Mouse (Mus musculus) heart, embryonic 10.5 days (tissue): ENCODE data around the gene Adtrp. TPM values are rescaled to one million over a fixed set of nuclear protein-coding genes. Genes with fewer than 3 reads are reported as not detected.

Source experiments
- DNase-seq: peaks from one replicate; pipeline ENCODE4 v3.0.0-alpha.2; 2017; ENCODE audit warnings: low spot score
- H3K27ac ChIP-seq: fragments of 300-500 bp; sonication (generic); 2 replicates; pipeline ENCODE4 v1.5.1; 2016; ENCODE audit warnings: mild to moderate bottlenecking
- H3K27me3 ChIP-seq: fragments of 300-500 bp; sonication (generic); 2 replicates; pipeline ENCODE4 v1.6.1; 2016; ENCODE audit warnings: mild to moderate bottlenecking; ENCODE audit not compliant: poor library complexity, insufficient read depth, severe bottlenecking
- H3K36me3 ChIP-seq: fragments of 300-500 bp; sonication (generic); 2 replicates; pipeline ENCODE4 v1.6.1; 2016; ENCODE audit warnings: mild to moderate bottlenecking, moderate library complexity
- H3K4me1 ChIP-seq: fragments of 300-500 bp; sonication (generic); 2 replicates; pipeline ENCODE4 v1.6.1; 2016; ENCODE audit warnings: mild to moderate bottlenecking
- H3K4me3 ChIP-seq: fragments of 300-500 bp; sonication (generic); 2 replicates; pipeline ENCODE4 v1.5.1; 2016; ENCODE audit warnings: mild to moderate bottlenecking, moderate library complexity
- H3K9me3 ChIP-seq: fragments of 300-500 bp; sonication (generic); 2 replicates; pipeline ENCODE4 v1.6.1; 2016; ENCODE audit warnings: mild to moderate bottlenecking, moderate library complexity
- WGBS: fragments of 180-500 bp; shearing (Covaris S2); methylation state at CpG from one replicate; pipeline ENCODE4 v1.1.7; 2016; 5-methylcytosine and 5-hydroxymethylcytosine counted together
- polyA plus RNA-seq: library from polyadenylated mRNA; unstranded; fragments of >200 nt; fragmentation: Nextera tagmentation; extraction: Ambion mirVana; gene quantifications from 2 replicates; pipeline ENCODE4 v1.2.1, GENCODE M21; 2016

The Adtrp gene
- polyA plus RNA-seq, 1 experiment from 2014 or later: 0.60 TPM

DNA sequence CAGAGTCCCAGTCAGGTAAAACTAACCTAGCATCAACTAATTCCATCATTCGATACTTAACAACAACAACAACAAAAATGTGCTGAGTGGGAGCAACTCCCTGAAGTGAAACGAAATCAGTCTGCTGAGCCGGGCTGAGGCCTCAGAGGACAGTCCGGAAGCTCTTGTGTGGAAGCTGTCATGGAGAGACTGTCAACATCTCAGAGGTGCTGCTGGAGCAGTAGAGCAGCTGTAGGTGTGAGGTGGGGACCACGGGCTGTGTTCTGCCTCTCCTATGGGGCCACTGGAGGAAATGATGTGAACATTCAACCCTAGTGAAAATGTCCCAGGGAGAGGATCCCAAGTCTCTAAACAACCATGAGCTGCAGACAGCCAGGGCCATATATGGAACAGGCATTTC, 94.4 kb downstream of the Adtrp start:
- H3K9me3 ChIP-seq: no peaks in the 10 kb centered on the region
- WGBS: 38% methylated on average over 5 of the region's 5 CpGs
- no peaks in the 10 kb centered on the region for H3K36me3 ChIP-seq
- peak overlapping the region; percentile 16; the same call in 1 of the 2 replicates for H3K27ac ChIP-seq
- H3K4me1 ChIP-seq: peaks cover 26% of the 10 kb centered on the region
- no peak overlapping the region for H3K4me3 ChIP-seq
- peak; percentile 80 for DNase-seq
- no peaks in the 10 kb centered on the region for H3K27me3 ChIP-seq

DNA sequence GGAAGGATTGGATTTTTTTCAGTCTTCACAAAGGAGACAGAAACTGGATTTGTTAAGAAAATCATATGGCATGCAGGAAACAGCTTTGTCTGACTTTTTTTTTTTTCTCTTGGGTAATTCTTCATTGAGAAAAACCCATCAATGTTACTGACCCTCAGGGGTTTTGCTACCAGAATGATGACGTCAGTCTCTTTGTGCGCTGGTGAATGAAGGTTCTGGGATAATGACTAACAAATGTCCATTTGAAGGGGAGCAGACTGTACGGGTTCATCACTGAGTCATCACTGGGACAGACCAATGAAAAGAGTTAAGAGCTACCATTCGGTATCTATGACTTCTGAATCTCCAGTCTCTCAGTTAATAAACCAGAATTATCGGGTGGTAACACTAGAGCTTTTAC, 97.0 kb downstream of the Adtrp start:
- no peak for DNase-seq
- no peak overlapping the region for H3K4me3 ChIP-seq
- WGBS: 74% methylated on average over 5 of the region's 5 CpGs
- no peaks in the 10 kb centered on the region for H3K9me3 ChIP-seq
- H3K27ac ChIP-seq: no peak overlapping the region
- no peaks in the 10 kb centered on the region for H3K36me3 ChIP-seq
- peaks cover 27% of the 10 kb centered on the region for H3K4me1 ChIP-seq
- H3K27me3 ChIP-seq: no peaks in the 10 kb centered on the region

DNA sequence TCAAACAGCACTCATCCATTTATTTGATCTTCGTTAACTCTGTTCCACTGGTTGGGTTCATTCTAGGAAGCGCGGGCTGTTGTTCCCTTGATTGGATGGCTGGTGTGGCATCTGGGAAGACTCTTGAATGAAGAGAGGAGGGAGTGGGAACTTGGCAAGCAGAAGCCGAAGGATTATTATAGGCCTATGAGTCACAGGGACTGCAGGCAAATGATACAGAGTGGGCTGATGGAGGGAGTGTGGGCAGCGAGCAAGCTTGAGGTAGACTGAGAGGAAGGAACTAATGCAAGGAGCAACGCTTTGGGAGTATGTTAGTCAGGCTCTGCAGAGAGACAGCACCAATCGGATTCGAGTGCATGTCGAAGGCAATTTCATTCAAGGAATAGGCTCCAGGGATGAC, 98.6 kb downstream of the Adtrp start:
- peak overlapping the region; percentile 78; the same call in 1 of the 2 replicates for H3K27ac ChIP-seq
- WGBS: 57% methylated on average over 9 of the region's 9 CpGs

DNA sequence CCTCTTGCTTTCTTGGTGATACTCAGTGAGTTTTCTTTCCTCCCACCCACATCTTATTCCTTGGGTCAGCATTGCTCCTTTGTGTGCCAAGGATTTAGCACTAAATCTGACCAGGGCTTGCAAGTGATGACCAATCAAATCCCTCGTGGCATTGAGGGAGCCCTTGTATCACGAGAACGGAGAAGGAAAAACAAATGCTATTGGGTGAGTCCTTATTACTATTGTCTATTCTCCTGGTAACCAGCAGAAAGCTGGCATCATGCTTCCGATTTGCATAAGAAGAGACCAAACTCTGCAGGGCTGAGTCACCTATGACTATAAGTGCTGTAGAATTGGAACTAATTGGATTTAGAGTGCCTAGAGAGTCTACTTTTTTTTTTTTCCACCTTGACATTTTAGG, 99.8 kb downstream of the Adtrp start:
- H3K36me3 ChIP-seq: no peaks in the 10 kb centered on the region
- peaks cover 18% of the 10 kb centered on the region for H3K4me1 ChIP-seq
- H3K4me3 ChIP-seq: no peak overlapping the region
- H3K9me3 ChIP-seq: no peaks in the 10 kb centered on the region
- H3K27ac ChIP-seq: no peak overlapping the region
- WGBS: 86% methylated on average over 4 of the region's 4 CpGs
- DNase-seq: no peak
- no peaks in the 10 kb centered on the region for H3K27me3 ChIP-seq

More for the DNA sequence above, 98.6 kb downstream of the Adtrp start:
- H3K9me3 ChIP-seq: no peaks in the 10 kb centered on the region
- H3K4me1 ChIP-seq: peaks cover 26% of the 10 kb centered on the region
- no peaks in the 10 kb centered on the region for H3K27me3 ChIP-seq
- H3K4me3 ChIP-seq: no peak overlapping the region
- H3K36me3 ChIP-seq: no peaks in the 10 kb centered on the region
- no peak for DNase-seq

DNA sequence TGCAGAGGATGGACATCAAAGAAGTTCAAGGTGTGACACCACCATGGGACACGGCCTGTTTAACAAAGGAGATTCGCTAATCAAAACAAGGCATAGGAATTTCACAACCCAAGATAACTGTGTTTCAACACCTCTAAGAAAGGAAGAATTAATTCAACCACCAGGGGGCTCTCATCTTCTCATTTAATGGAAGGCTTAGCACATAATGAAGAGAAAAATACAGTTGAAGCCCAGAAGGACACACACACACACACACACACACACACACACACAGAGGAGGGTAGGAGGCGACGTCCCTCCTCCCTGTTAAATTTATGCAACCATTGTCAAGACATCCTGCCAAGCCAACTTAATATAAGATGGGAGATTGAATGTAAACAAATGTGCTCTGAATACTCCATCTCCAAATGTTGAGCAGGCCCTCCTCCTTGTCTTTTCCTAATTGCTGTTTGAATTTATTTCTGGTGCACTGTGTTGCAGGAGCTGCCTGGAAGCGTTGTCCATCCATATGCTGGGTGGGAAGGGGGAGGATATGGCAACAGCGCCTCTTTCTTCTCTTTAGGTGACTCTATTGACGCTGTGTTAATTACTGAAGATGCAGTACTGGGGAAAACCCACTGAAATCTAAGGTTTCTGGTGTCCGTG, 100.4 kb downstream of the Adtrp start:
- H3K4me1 ChIP-seq: peaks cover 15% of the 10 kb centered on the region
- 52% methylated on average over 8 of the region's 8 CpGs for WGBS
- H3K4me3 ChIP-seq: no peak overlapping the region
- H3K9me3 ChIP-seq: no peaks in the 10 kb centered on the region
- H3K36me3 ChIP-seq: no peaks in the 10 kb centered on the region
- no peaks in the 10 kb centered on the region for H3K27me3 ChIP-seq
- no peak overlapping the region for H3K27ac ChIP-seq
- no peak for DNase-seq

DNA sequence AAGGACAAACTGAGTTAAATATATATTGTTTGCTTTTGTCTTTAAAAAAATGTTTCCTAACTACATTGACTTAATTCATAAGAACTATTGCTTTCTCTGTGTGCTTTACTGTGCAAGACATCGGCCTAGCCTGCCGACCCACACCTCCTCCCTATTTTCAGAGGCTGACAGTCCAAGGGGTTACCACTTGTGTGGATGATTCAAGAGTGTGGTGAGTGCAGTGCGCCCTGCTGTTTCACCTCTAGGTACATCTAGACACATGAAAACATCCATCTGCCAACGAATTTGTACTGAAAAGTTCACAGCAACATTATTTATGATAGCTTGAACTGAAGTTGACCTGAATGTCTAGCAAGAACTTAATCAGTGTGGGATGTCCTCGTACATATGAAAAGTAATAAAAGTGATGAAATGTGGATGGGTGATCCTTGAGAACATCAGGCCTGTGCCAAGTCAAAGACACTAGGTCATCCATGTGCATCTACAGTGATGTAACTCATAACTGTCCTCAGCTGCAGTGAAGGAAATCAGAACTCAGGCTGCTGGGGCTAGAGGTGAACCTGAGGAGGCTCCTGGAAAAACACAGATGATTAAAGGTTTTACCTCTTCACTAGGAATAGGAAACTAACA, 106.9 kb downstream of the Adtrp start:
- H3K4me3 ChIP-seq: no peak overlapping the region
- H3K9me3 ChIP-seq: no peaks in the 10 kb centered on the region
- H3K27ac ChIP-seq: no peak overlapping the region
- H3K4me1 ChIP-seq: peaks cover 15% of the 10 kb centered on the region
- no peaks in the 10 kb centered on the region for H3K36me3 ChIP-seq
- no peak for DNase-seq
- no peaks in the 10 kb centered on the region for H3K27me3 ChIP-seq
- WGBS: 71% methylated on average over 5 of the region's 5 CpGs

DNA sequence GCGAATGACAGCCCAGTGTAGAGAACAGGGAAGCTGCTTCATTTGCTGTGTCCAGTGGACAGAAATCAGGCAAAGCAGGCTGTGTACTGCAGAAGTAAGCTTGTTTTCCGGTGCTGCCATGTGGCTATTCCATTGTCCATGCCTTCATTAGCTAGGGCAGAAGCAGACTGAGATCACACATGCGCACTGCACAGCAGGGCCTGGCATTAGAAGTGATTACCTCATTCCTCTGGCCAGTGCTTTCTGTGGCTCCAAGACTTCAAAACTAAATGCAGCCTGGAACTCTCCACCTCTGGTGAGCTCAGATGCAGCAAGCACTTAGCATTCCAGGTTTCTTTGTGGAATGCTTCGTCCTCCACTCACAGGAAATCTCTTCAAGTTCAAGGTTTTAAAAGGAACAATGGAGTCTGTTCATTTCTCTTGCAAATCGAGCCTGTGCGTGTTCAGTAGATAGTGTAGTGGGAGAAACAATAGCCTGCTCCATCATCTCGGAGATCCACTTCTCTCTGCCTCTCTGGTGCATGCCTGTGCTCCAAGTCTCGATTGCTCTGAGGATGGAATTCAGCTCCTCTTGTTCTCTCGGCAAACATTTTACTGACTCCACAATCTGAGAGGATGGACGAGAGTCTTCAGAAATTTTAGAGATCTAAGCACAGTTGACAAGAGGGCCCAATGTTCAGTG, 109.7 kb downstream of the Adtrp start:
- WGBS: 39% methylated on average over 10 of the region's 10 CpGs
- Histone ChIP-seq H3K36me3 (no peaks in the 10 kb centered on the region), H3K27ac (peak overlapping the region; percentile 66), H3K27me3 (no peaks in the 10 kb centered on the region), H3K9me3 (no peaks in the 10 kb centered on the region), H3K4me3 (no peak overlapping the region), H3K4me1 (peaks cover 16% of the 10 kb centered on the region)
- DNase-seq: peak; percentile 77

DNA sequence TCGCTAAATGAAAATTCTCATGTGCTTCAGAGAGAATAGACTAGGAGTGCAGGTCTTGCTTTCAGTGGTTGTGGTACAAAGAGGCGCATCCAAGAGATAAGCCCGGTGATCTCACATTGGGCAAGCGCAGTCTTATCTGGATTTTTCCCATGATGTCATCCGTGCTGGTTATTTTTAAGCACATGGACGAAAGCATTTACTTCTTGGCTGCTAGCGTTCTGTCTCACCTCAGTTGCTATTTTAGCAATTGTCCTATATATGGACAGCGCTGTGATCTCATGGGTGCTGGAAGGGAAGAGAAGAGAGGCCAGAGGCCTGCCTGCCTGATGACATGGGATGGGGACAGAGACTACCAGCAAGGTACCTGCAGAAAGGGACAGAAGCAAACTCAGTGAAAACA, 117.8 kb downstream of the Adtrp start:
- no peak overlapping the region for H3K4me3 ChIP-seq
- WGBS: 36% methylated on average over 8 of the region's 8 CpGs
- DNase-seq: peak; percentile 83
- no peaks in the 10 kb centered on the region for H3K36me3 ChIP-seq
- peak overlapping the region; percentile 83 for H3K27ac ChIP-seq
- H3K27me3 ChIP-seq: no peaks in the 10 kb centered on the region
- H3K9me3 ChIP-seq: no peaks in the 10 kb centered on the region
- H3K4me1 ChIP-seq: peaks cover 9% of the 10 kb centered on the region; the same call in 1 of the 2 replicates

DNA sequence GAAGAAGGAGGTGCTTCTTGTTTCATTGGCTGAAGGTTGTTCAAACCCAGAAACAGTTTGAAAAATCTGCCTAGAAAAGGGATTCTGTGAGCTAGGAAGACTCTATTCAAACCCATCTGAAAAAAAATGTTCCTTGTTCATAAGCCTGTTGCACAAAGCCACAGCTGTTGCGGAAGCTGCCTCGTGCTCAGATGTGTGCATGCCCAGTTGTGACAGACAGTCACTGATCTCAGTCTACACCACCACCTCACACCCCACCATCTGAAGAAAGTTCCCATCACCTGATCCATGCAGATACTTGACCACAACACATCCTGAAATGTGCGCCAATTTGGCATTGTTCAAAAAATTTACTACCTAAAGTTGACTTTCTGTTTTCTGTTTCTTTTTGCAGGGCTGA, 119.7 kb downstream of the Adtrp start:
- 96% methylated on average over 3 of the region's 3 CpGs for WGBS
- H3K27ac ChIP-seq: no peak overlapping the region
- H3K4me3 ChIP-seq: no peak overlapping the region
- H3K4me1 ChIP-seq: peaks cover 9% of the 10 kb centered on the region; the same call in 1 of the 2 replicates
- H3K9me3 ChIP-seq: no peaks in the 10 kb centered on the region
- H3K36me3 ChIP-seq: no peaks in the 10 kb centered on the region
- H3K27me3 ChIP-seq: no peaks in the 10 kb centered on the region
- DNase-seq: no peak

DNA sequence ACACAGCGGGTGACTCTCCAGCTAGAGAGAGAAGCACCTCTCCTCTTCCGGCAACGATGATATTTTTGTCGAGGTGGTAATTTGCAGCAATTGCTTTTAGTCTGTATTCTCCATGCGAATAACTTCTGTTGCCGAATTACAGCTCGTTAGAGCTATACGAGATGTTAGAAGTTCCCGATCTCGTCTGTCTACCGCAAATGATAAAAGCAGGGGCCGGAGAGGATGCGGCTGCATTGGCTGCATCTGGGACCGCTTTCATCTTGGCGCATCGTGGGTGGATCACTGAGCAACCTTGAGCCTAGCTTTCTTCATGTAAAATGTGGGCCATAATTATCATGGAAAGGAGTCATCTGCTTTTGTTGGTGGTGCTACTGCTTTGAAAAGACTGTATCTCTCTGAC, 128.2 kb downstream of the Adtrp start:
- no peak overlapping the region for H3K27ac ChIP-seq
- no peaks in the 10 kb centered on the region for H3K27me3 ChIP-seq
- 91% methylated on average over 16 of the region's 16 CpGs for WGBS
- no peaks in the 10 kb centered on the region for H3K9me3 ChIP-seq
- H3K4me1 ChIP-seq: no peaks in the 10 kb centered on the region
- no peaks in the 10 kb centered on the region for H3K36me3 ChIP-seq
- no peak overlapping the region for H3K4me3 ChIP-seq
- DNase-seq: no peak

DNA sequence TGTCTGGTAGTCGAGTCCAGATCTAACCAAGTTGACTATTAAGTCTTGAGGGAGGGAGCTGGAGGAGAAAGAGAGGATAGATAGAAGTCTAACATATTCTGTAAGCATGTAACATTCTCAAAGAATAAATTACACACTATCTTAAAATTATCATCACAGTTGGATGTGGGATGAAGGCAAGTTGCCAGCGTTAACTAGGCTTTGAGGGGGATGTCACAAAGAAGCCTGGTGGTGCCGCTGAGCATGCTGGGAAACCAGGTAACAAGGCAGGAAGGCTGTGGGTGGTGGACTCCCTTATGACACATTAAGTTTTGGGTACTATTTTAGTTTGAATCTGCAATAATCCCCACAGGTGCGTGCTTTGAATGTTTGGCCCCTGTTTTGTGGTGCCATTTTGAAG, 129.4 kb downstream of the Adtrp start:
- H3K4me3 ChIP-seq: no peak overlapping the region
- H3K36me3 ChIP-seq: no peaks in the 10 kb centered on the region
- no peak overlapping the region for H3K27ac ChIP-seq
- WGBS: 89% methylated on average over 4 of the region's 4 CpGs
- H3K9me3 ChIP-seq: no peaks in the 10 kb centered on the region
- no peaks in the 10 kb centered on the region for H3K4me1 ChIP-seq
- H3K27me3 ChIP-seq: no peaks in the 10 kb centered on the region
- no peak for DNase-seq
